Comparison of ENCODE assay signal across 18 mouse cellular contexts in the genomic region with DNA sequence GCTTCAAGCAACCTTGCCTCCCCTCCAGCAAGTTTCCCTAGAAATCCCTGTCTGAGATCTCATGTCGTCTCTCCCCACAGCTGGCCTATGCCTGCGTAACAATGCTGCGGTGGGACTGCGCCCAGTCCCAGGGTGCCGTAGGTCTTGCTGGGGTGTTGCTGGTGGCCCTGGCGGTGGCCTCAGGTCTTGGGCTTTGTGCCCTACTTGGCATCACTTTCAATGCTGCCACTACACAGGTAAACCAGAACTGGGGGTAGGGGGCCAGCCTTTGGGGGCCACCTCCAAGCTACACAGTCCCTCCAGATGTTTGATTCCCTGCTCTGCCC. TPM values are rescaled to one million over a fixed set of nuclear protein-coding genes. Genes with fewer than 3 reads are reported as not detected.
"Had no signal": no experiment of that assay in that cellular context is flagged by ENCODE, and none has a peak within 500 bp of the region (broad histone marks: within the 10 kb centered on the region; RNA-seq: fewer than 3 reads in every experiment).

No protein-coding gene starts in this region.

- H3K9ac ChIP-seq: neural tube, embryonic 15.5 days; stomach, embryonic 15.5 days had no signal

- DNase-seq: retina, postnatal 1 day; right cerebral cortex, adult 18-20 months; right cerebral cortex, postnatal 14 days; right cerebral cortex, postnatal 25 days; right cerebral cortex, postnatal 4 days; spleen, adult 18-20 months; thymus, adult 18-20 months; thymus, adult 2 months; thymus, postnatal 14 days; thymus, postnatal 25 days; thymus, postnatal 36 days; thymus, postnatal 4 days had no signal

- H3K4me1 ChIP-seq: stomach, embryonic 15.5 days had no signal

- H3K4me2 ChIP-seq: neural tube, embryonic 15.5 days; stomach, embryonic 15.5 days had no signal

- H3K4me3 ChIP-seq: neural tube, embryonic 15.5 days; stomach, embryonic 15.5 days had no signal

- H3K27me3 ChIP-seq: neural tube, embryonic 15.5 days; stomach, embryonic 15.5 days had no signal

- H3K9me3 ChIP-seq: neural tube, embryonic 15.5 days; stomach, embryonic 15.5 days had no signal

- H3K27ac ChIP-seq: neural tube, embryonic 15.5 days; stomach, embryonic 15.5 days; stomach, postnatal 0 days had no signal

RNA-seq across cellular contexts. Expression of gene Tctex1d4, which starts 18.1 kb away (rescaled TPM):
- total RNA-seq: neutrophil, adult 5-6 weeks had no signal
- polyA plus RNA-seq: neural tube, embryonic 14.5 days; neural tube, embryonic 15.5 days; stomach, embryonic 14.5 days had no signal
